Mouse (Mus musculus): ENCODE data around the gene Apopt1.

DNA sequence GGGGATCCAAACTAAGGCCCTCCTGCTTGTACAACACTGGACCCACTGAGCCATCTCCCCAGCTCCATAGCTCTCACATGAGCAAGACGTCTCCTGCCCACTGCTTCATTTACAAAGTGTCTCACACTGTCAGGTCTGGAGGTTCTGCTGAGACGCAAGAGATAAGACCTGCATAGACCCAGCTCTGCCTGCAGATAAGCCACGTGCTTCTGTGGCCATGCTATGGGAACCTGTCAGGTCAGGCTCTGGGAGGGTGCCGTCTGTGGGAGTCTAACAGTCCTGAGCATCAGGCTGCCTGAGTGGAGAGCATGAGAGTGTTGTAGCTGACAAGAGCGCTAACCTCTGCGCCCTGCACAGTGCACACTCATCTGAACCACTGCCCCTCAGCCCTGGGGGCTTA lies 74.0 kb downstream of the Apopt1 start:
- TF ChIP-seq GATA1 (IDR thresholded peaks at IDR 0.05; ENCODE audit: low read length) (no peak), TAL1 (IDR thresholded peaks at IDR 0.05; ENCODE audit: low read length) (no peak)

Measured in erythroblast, embryonic 14.5 days (primary cell).